Mouse (Mus musculus): ENCODE measurements at regions not wholly inside any gene's neighbourhood (a gene's known extent, or its start where the extent isn't known, plus 50 kb on each side); places are given as distances from the start of the nearest gene placed in this dataset.

- WGBS: 35% methylated on average over 1 of the region's 1 CpGs
- H3K4me1 ChIP-seq (ENCODE audit: control insufficient read depth, insufficient read depth, low read length): 0 out of 2 replicates have a peak, but pooled peaks cover 2% of the 10 kb centered on the region
- H3K9ac ChIP-seq (ENCODE audit: low read depth, low read length): no peak overlapping the region
- no peak for ATAC-seq
- H3K4me3 ChIP-seq (ENCODE audit: low read length): no peak overlapping the region
- no peaks in the 10 kb centered on the region for H3K27me3 ChIP-seq (replicated peaks; ENCODE audit: control insufficient read depth, insufficient read depth, low read length)
- H3K27ac ChIP-seq (ENCODE audit: low read length): no peak overlapping the region
- no peaks in the 10 kb centered on the region for H3K36me3 ChIP-seq (ENCODE audit: control insufficient read depth, insufficient read depth, low read length)
- no peaks in the 10 kb centered on the region for H3K9me3 ChIP-seq (ENCODE audit: control insufficient read depth, low read length)
- H3K4me2 ChIP-seq (ENCODE audit: low read depth, low read length): no peak overlapping the region
Observed at GRCm38 (mm10) chr14:72770237-72770636, 60.4 kb upstream of the Fndc3a start.

DNA sequence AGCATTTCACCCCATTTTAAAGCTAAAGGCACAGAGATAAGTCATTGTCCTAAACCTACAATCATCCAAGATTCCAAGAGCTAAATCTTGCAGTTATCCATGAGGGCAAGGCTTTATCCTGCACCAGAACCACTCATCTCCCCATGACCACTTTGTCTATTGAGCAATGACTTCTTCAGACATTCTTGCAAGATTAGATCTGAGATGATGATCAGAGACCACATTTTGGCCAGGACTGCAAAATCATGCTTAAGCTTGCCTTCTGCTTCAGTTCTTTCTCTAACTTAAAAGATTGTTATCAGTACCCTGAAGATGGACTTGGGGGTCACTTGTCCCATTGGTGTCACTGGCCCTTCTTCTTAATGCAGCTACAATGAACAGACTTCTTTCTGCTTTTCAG, 50.3 kb upstream of the Fndc3a start:
- Histone ChIP-seq H3K9ac (ENCODE audit: low read depth, low read length) (no peak overlapping the region), H3K27ac (ENCODE audit: low read length) (no peak overlapping the region), H3K4me3 (ENCODE audit: low read length) (no peak overlapping the region), H3K27me3 (replicated peaks; ENCODE audit: control insufficient read depth, insufficient read depth, low read length) (no peaks in the 10 kb centered on the region), H3K4me2 (ENCODE audit: low read depth, low read length) (no peak overlapping the region), H3K36me3 (ENCODE audit: control insufficient read depth, insufficient read depth, low read length) (no peaks in the 10 kb centered on the region), H3K9me3 (ENCODE audit: control insufficient read depth, low read length) (no peaks in the 10 kb centered on the region), H3K4me1 (ENCODE audit: control insufficient read depth, insufficient read depth, low read length) (no peaks in the 10 kb centered on the region)
- ATAC-seq: no peak
